Comparison of ENCODE assay signal across 13 mouse cellular contexts in genomic region chr12:13176927-13177326, GRCm38 (mm10).
DNase-seq lines count a peak whose midpoint lies in the region; ATAC-seq and TF ChIP-seq lines count a peak whose summit lies in the region.
"Had no signal": no experiment of that assay in that cellular context is flagged by ENCODE, and none has a peak within 500 bp of the region (broad histone marks: within the 10 kb centered on the region; RNA-seq: fewer than 3 reads in every experiment).

No protein-coding gene starts in this region.

- H3K4me2 ChIP-seq in heart, embryonic 13.5 days = no peak overlapping the region
- H3K4me2 ChIP-seq in heart, embryonic 11.5 days = no peak overlapping the region

- H3K27me3 ChIP-seq in heart, embryonic 13.5 days (replicated peaks) = no peaks in the 10 kb centered on the region
- no peaks in the 10 kb centered on the region for H3K27me3 ChIP-seq in heart, embryonic 11.5 days (ENCODE audit: control insufficient read depth, insufficient read depth, low read length)
- H3K27me3 ChIP-seq in cerebellum, adult 2 months (ENCODE audit: control insufficient read depth, insufficient read depth, low read length) = no peaks in the 10 kb centered on the region

- no peak for TF ChIP-seq POLR2A in cerebellum, adult 2 months (IDR thresholded peaks at IDR 0.05; ENCODE audit: borderline replicate concordance, insufficient read depth, low read length)

- TF ChIP-seq CTCF in cerebellum, adult 2 months (IDR thresholded peaks at IDR 0.05; ENCODE audit: borderline replicate concordance, insufficient read depth, low read depth, low read length) = no peak

- peaks cover 39% of the 10 kb centered on the region for H3K4me1 ChIP-seq in heart, embryonic 13.5 days
- peaks cover 40% of the 10 kb centered on the region for H3K4me1 ChIP-seq in heart, embryonic 11.5 days (ENCODE audit: control insufficient read depth, insufficient read depth, low read length)
- no peaks in the 10 kb centered on the region for H3K4me1 ChIP-seq in cerebellum, adult 2 months (ENCODE audit: control insufficient read depth, insufficient read depth, low read length)

- 0 out of 2 replicates have a peak overlapping the region, but pooled peaks have one; percentile 0 for H3K27ac ChIP-seq in heart, embryonic 13.5 days (replicated peaks)
- H3K27ac ChIP-seq in heart, embryonic 11.5 days (ENCODE audit: low read depth, low read length) = no peak overlapping the region
- H3K27ac ChIP-seq in cerebellum, adult 2 months (ENCODE audit: insufficient read depth, low read length) = no peak overlapping the region
- H3K27ac ChIP-seq: hindbrain, embryonic 10.5 days had no signal

- no peaks in the 10 kb centered on the region for H3K9me3 ChIP-seq in heart, embryonic 13.5 days
- H3K9me3 ChIP-seq in heart, embryonic 11.5 days (replicated peaks; ENCODE audit: control insufficient read depth, low read length) = no peaks in the 10 kb centered on the region
- H3K9me3 ChIP-seq: hindbrain, embryonic 10.5 days had no signal

- peak; percentile 57 to 81 for DNase-seq in right cerebral cortex, postnatal 10 days (ENCODE audit: low spot score in 2 of 2)
- no peak for DNase-seq in right cerebral cortex, adult 18-20 months
- DNase-seq in fibroblast of lung, adult 2 months (ENCODE audit: low read depth) = peak; percentile 7
- DNase-seq in telencephalon, adult 2 months (ENCODE audit: low read depth, low spot score) = peak; percentile 65
- DNase-seq in cerebellum, adult 2 months = no peak
- DNase-seq: cerebellum, adult 11 months; gastrocnemius, postnatal 36 days; retina, postnatal 1 day had no signal

- 0 out of 2 replicates have a peak overlapping the region, but pooled peaks have one; percentile 6 for H3K9ac ChIP-seq in heart, embryonic 13.5 days
- H3K9ac ChIP-seq in heart, embryonic 11.5 days (ENCODE audit: low read depth, low read length) = no peak overlapping the region

- H3K4me3 ChIP-seq in heart, embryonic 13.5 days = no peak overlapping the region
- H3K4me3 ChIP-seq in heart, embryonic 11.5 days (ENCODE audit: low read depth, low read length) = no peak overlapping the region
- no peak overlapping the region for H3K4me3 ChIP-seq in cerebellum, adult 2 months (replicated peaks; ENCODE audit: insufficient read depth, low read depth, low read length)
- H3K4me3 ChIP-seq: hindbrain, embryonic 10.5 days had no signal

- 51% methylated on average over 3 of the region's 3 CpGs for WGBS in heart, embryonic 13.5 days
- 46% methylated on average over 3 of the region's 3 CpGs for WGBS in heart, embryonic 11.5 days (ENCODE audit: insufficient replicate concordance)
- WGBS in cerebellum, adult 2 months = 70% methylated on average over 3 of the region's 3 CpGs

- H3K36me3 ChIP-seq in heart, embryonic 13.5 days = no peaks in the 10 kb centered on the region
- no peaks in the 10 kb centered on the region for H3K36me3 ChIP-seq in heart, embryonic 11.5 days (ENCODE audit: control insufficient read depth, insufficient read depth, low read length)
- H3K36me3 ChIP-seq: hindbrain, embryonic 10.5 days had no signal

- ATAC-seq in heart, embryonic 13.5 days (ENCODE audit: extremely low read depth, insufficient number of reproducible peaks, low FRiP score, low TSS enrichment) = no peak
- ATAC-seq in heart, embryonic 11.5 days (replicated peaks; ENCODE audit: insufficient number of reproducible peaks, low FRiP score, low TSS enrichment) = no peak
- no peak for ATAC-seq in inflammation-experienced regulatory T-cells, adult 6 months
- ATAC-seq: activated CD4-positive, CD25-positive, alpha-beta regulatory T cell, adult 4 months had no signal

Comparison
In these comparisons a context has a peak if more than half of its experiments do, and no peak if none do; other contexts are left out.
1. DNase-seq: peak in right cerebral cortex, postnatal 10 days (2 of 2), fibroblast of lung, adult 2 months (single experiment) and telencephalon, adult 2 months (single experiment); none in right cerebral cortex, adult 18-20 months (single experiment) and cerebellum, adult 2 months (0 of 2).